Mouse (Mus musculus): ENCODE results near the gene Ctsw.

Gene Ctsw

DNA sequence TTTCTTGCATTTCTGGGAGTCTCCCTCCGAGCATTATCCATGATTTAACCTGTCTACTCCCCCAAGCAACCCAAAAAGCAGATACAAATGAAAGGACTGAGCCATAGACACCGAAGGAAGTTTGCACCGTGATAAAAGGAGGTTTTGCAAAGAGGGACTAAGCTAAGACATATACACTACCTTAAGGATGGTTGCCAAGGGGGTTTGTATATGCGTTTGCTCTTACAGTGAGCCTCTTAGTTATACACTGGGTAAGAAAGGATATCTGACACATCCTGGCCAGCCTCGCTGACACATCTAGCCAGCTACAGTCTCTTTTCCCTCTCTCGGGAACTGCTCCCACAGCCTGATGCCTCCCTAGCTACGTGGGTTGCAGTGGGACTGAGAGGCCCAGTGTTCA, 34.4 kb downstream of the Ctsw start:
- intact Hi-C loops (cut with DNase I): loop anchor here (5.0 kb wide), 1 partner anchor 53 kb away; the partner anchor contains the start of gene Mus81

DNA sequence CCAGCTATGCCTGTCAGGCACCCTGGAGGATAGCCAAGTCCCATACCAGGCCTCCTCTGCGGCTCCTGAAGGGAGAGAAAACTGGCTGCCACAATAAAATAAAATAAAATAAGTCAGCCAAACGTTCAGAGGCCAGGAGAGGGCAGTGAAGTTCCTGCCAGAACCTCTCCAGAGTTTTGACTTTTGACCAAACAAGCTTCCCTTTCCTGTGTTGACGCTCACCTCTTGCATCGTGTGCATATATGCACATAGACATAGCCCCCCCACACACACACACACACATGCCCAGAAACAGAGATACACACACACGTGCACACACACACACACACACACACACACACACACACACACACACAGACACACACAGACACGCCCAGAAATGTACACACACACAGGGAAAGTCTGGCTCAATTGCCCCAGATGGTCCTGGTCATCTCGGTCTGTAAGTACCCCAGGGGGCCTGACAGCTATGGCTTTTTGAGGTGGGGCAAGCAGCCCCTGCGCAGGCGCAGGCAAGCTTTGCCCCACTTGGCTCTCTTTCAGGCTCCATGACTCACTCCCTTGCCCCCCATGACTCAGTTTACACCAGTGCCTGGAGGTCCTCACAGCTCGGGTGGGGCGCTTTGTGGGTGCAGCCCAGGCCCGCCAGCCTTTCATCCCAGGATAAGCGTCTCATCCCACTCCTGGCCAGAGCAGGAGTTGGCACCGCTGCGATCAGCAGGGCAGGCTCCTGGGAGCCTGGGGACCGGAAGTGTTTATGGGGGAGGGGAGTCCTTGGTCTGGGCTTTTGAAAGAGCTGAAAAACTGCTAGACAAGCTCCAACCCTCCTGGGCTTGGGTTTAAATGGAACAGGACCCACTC, 35.1 kb downstream of the Ctsw start:
- intact Hi-C loops (cut with DNase I): loop anchor here (5.0 kb wide), 1 partner anchor 54 kb away; the partner anchor contains the start of gene Mus81

DNA sequence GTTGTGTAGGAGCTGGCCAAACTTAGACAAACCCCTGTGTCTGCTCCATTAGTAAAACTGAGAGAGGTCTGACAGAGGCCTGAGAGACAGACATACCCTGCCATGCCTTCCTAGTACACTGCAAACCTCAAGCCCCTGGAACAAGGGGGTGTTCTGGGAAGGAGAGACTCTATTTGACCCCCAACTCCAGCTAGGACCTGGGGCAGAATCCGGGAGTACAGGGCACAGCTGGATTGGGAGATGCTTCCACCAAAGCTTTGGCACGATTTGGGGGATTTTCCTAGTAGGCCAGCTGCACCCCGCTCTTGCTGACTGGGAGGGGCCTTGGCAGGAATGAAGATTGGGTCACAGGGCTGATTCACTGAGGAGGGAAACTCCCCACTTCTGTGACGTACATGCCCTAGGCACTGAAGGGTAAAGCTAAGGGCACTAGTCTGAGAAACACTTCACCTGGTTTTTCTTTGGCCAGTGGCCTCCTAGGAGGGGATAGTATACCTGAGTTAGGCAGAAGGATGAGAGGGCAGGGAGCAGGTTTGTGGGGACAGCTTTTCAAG, 36.3 kb downstream of the Ctsw start:
- intact Hi-C loops (cut with DNase I): loop anchor here (5.0 kb wide), 1 partner anchor 55 kb away; the partner anchor contains the start of gene Mus81

DNA sequence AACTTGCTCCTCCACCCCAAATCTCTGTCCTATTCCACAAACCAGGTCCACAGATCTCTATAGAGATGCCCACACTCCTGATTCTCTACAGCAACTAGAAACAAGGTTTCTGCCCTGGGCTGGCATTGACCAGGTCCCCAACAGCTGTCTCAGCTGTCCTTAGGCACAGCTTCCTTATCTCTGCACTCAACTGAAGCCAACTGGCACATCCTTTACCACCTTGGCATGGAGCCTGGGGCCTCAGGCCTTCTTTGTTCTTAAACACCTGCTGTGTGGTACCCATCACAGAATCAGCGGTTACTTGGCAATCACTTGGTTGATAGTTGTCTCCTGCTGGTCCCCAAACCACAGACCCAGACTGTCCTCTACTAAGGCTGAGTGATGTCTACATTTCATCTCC, 37.9 kb downstream of the Ctsw start:
- intact Hi-C loops (cut with DNase I): loop anchor here (5.0 kb wide), 1 partner anchor 57 kb away; the partner anchor contains the start of gene Mus81

DNA sequence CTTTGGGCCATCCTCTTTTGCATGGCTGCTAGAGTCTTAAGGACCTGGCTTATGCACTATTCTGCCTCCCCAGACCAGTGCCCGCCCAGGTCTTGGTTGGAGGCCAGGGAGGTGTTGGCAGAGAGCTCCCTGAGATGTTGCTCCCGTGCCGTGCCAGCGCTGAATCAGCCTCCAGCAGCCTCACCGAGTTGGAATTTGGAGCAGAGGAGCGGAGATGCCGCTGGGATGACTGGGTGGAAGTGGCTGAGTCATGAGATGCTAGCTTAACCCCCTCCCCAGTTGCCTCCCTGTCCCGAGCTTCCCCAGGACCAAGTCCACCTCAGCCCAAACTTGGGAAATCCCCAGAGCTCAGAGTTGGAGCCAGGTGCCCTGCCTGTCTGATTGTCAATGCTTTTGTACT, 38.5 kb downstream of the Ctsw start:
- intact Hi-C loops (cut with DNase I): loop anchor here (5.0 kb wide), 2 partner anchors 43 to 57 kb away; partner anchors contain the start of genes Mus81 and Sart1

DNA sequence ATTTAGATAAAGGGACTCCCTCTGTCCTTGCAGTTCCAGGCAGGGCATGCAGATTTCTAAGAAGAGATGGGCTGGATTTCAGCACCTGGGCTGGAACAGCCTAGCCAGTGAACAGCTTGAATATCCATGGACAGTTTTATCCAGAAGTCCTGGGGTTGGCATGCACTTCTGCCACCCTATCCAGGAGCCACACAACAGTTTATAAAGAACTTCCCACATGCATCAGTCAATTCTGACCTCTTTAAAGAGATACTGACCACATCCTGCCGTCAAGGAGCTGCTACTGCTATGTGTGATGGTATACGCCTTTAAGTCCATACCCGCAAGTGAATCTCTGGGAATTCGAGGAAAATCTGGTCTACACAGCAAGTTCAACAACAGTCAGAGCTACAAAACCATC, 39.1 kb downstream of the Ctsw start:
- intact Hi-C loops (cut with DNase I): loop anchor here (5.0 kb wide), 1 partner anchor 42 kb away; the partner anchor contains the start of gene Sart1

DNA sequence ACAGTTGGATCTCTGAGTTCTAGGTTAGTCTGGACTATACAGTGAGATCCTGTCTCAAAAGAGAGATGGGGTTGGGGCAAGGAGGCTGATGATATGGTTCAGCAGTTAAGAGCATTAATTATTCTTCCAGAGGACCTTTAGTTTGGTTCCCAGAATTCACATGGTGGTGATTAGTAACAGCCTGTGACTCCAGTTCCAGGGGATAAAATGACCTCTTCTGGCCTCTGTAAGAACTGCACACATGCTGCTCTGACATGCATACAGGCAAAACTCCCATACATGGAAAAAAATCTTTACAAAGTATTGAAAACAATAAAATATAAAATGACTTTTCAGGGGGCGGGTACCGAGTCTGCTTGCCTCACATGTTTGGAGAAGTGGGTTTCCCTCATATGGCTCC, 40.2 kb downstream of the Ctsw start:
- intact Hi-C loops (cut with DNase I): loop anchor here (5.0 kb wide), 1 partner anchor 41 kb away; the partner anchor contains the start of gene Sart1

DNA sequence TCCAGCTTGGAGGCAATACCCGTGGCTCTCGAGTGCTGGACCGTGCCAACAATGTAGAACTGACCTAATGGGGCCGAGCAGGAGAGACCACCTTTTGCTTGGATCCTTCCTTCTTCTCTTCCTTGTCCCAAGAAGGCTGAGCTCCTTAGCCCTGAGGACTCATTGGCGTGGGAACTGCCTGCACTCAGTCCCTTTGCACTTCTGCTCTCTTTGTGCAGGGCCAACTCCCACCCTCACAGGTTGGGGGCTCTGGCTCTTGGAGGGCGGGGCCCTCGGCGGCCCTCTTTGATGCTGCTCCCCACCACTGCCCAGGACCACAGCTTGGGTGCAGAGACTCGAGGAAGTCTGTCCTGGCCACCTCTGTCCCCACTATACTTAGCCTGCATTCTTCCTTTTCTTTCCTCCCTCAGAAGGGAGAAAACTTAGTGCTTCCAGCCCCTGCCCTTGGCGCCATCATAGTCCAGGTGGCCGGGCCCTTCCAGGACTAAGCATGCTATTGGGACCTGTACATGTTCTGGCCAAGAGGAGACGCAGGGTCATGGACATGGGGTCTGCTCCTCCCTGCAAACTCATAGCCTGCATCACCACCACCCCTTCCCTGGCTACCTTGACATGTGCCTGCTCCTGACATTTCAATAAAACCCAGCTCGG, 41.5 kb downstream of the Ctsw start:
- intact Hi-C loops (cut with DNase I): loop anchor here (5.0 kb wide), 1 partner anchor 39 kb away; the partner anchor contains the start of gene Sart1

DNA sequence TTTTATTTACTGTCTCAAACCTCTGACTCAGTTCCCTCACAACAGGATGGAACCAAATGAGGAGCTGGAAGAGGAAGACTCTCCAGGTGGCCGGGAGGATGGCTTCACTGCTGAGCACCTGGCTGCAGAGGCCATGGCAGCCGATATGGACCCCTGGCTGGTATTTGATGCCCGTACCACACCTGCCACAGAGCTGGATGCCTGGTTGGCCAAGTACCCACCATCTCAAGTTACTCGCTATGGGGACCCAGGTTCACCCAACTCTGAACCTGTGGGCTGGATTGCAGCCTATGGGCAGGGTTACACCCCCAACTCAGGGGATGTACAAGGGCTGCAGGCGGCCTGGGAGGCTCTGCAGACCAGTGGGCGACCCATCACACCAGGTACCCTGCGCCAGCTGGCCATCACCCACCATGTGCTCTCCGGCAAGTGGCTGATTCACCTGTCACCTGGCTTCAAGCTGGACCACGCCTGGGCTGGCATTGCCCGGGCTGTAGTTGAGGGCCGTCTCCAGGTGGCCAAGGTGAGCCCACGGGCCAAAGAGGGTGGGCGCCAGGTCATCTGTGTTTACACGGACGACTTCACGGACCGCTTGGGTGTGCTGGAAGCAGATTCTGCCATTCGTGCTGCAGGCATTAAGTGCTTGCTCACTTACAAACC, 42.3 kb downstream of the Ctsw start:
- intact Hi-C loops (cut with DNase I): loop anchor here (5.0 kb wide), 1 partner anchor 39 kb away; the partner anchor contains the start of gene Sart1

DNA sequence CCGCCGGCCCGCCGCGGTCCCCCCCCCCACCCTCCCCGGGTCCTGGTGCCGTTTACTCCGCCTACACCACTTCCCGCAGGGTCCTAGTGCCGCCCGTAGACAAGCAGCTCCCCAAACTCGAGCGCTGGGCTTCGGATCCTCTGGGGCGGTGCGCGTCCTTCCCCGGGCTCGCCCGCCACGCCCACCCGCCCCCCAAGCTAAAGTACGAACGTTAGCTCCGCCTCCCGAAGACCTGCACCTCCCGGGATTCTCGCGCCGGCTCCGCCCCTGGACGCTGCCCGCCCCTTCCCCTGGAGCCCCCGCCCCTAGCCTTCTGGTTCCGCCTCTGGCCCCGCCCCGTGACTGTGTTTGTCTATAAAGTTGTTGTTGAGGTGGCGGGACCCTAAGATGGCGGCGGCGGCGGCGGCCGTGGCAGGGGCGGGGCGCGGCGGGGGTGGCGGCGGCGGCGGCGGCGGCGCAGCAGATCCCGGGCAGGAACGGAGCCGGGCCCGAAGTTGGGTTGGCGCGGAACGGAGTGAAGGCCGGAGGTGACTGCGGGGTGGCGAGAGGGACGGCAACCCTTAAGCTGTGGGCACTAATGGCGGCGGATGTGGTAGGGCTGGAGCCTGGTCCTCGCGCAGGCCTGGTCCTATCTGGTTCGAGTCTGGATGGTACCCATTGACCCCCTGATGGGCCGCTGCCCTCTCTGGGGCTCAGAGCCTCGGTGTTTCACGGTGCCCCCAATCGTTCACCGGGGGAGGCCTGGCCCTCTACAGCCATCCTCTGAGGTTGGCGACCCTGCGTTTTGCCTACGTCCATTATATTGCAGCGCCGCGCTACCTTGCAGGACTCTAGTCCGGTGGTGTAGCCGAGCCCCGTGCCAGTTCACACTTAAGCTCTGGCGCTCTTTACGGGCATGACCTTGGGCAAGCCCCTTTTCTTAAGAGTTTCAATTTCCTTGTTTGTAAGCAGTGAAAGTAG, 43.2 kb downstream of the Ctsw start, which contains the start of the genes Drap1 and AI837181:
Gene Drap1 (minus strand): TSS at position 198 of the 960 bp plus-strand sequence.
Gene AI837181 (plus strand): TSS at position 363 of the 960 bp plus-strand sequence.
- intact Hi-C loops (cut with DNase I): loop anchor here (5.0 kb wide), 1 partner anchor 38 kb away; the partner anchor contains the start of gene Sart1

DNA sequence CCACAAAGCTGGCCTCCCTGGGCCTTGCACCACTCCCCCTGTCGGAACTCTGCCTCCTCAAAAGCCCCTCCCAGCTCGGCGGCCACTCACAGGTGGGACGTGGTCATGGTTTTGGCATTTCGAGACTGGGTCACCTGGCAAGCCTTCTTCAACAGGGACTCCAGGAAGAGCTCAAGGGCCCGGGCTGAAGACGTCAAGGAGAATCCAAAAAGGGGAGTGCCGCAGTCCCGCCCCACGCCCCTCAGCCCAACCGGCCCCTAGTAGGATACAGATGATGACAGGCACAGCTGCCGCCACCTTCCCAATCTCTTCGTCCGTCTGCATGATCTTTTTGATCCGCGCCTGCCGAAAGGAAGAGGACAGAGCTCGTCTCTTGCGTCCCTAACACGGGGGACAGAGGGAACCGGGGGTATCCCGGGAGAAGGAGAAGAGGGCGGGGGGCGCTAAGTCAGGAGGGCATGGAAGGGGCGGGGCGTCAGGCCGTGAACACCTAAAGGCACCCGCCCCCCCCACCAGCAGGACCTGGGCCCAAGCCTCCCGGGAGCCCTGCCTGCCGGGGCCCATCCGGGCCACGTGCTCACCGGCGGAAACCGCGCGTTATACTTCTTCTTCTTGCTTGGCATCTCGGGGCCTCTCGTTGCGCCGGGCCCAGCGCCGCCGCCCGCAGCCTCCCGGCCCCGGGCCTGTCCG, 44.1 kb downstream of the Ctsw start:
- intact Hi-C loops (cut with DNase I): no loop called here

DNA sequence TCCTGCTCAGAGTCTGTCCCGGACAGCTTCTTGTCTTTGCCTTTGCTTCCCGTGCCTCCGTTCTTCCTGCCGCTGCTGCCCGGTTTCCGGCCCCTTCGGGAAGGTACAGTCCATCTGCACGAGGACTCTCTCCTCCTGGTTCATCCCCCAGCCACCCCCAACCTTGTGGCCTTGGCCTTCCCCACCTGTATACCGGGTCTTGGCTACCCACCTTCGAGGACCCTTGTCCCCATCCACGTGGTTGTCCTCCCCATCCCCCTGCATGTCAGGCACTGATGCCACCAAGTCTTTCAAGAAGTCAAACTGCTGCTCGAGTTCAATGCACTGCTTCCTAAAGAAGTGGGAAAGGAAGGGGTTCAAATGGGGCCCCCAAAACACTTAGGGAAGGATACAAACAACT, 44.7 kb downstream of the Ctsw start:
- intact Hi-C loops (cut with DNase I): no loop called here

DNA sequence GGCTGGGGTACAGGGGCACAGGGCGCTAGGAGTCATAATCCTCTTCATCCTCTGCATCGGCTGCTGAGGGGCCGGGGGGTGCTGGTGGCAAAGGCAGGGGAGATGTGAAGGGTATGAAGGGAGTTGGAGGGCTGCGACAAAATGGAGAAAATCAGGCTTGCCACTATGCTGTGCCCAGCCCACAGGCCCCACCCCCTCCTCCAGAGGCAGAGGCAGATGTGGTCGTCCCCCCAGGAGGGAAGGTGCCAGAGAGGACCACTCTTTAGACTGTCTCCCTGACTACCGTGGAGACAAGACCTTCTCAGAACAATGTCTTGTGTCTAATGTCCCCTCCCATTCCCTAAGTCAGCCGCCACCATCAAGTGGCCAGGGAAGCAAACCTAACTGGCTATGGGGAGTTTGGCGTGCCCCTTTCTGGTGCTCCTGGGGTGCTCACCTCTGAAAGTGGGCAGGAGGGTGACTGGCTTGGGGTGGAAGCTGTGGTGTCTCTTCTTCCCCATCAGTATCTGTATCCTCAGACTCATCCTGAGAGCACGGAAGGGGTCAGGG, 45.3 kb downstream of the Ctsw start:
- intact Hi-C loops (cut with DNase I): no loop called here

DNA sequence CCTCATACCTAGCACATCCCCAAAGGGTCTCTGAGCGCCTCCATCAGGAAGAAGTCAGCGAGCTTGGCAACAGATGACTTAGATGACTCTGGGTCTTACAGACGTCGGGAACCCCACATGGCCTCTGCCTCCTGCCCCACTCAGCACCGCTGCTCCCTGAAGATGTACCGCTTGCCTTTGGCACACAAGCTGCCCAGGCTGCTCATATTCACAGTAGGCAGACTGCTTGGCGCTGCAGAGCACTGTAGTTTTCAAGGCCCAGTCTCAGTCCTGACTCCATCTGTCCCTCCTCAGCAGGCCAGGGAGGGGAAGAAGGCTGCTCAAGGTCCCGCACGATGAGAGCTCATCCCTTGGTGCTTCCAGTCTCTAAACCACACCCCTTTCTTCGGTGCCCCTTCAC, 46.0 kb downstream of the Ctsw start:
- intact Hi-C loops (cut with DNase I): no loop called here

DNA sequence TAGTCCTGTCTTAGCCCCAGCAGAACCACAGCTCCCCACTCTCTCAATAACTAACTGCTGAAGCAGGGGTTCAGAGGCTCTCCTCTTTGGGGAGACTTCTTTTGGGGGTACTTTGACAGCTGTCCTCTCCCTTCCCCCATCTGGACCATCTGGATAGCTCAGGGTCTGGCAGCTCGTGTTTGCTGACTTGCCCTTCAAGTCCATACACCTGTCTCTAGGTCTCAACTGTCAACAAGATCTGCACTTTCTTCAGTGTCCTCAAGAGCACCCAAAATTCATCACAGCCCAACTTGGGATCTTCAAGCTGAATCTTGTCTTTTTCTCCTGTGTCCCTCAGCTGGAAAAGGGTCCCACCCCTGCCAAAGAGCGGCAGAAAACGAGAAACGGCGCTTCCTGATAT, 46.5 kb downstream of the Ctsw start:
- intact Hi-C loops (cut with DNase I): no loop called here

DNA sequence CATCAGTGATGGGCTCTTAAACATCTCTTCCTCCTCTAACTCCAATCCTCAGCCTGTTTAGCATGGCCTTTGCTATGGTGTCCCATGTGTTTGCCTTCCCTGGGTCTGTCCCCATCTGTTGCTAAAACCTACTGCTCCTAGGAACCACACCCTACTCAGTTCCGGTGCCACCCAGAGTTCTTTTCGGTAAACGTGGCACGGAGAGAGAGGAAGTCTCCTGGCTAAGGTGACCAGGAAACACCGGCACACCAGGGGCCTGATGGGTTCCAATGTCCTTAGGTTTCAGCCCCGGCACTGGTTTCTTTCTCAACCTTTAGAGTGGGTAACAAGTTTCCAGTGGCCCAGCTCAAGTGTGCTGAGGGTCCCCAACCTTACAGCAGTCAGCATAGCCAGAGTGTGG, 47.7 kb downstream of the Ctsw start:
- intact Hi-C loops (cut with DNase I): no loop called here

DNA sequence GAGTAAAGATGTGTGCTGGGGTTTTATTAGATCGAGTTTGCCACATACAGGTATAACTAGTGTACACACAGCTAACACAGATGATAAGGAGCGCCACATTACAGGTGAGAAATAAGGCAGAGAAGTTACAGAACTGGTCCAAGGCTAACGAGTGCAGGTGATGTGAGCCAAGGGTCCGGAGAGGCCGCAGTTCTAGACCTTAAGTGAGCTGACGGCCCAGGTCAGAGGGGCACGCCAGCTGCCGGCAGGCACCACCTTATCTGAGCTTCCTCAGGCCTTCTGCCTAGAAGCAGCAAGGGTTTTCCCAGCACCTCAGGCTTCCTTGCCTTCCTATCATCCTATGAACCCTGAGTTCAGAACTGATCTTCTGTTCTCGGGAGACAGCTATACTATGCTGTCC, 48.7 kb downstream of the Ctsw start:
- intact Hi-C loops (cut with DNase I): no loop called here

DNA sequence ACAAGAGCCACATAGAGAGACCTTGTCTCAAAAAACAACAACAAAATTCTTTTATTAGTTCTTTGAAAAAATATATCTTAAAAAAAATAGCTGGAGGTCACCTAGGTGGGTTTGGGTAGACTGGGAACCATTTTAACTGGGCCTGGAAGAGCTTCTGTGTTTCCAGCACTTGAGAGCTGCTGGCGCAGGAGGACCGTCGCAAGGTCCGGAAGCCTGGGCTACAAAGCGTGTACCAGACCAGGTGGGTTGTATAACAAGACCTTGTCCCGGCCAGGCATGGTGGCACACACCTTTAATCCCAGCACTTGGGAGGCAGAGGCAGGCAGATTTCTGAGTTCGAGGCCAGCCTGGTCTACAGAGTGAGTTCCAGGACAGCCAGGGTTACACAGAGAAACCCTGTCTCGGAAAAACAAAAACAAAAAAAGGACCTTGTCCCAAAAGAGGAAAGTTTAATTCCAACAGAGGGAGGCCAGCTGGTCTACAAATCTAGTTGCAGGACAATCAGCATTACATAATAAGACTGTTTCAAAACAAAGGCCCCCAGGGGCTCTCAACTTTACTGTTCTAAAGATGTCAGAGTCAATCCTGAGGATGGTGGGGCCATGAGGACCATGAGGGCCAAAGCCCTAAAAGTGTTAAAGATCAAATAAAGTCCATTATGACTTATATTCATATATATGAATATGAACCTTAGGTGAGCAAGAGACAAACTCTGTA, 49.4 kb downstream of the Ctsw start:
- intact Hi-C loops (cut with DNase I): no loop called here

Measured in adrenal gland (tissue).